Mouse (Mus musculus) hindbrain, embryonic 12.5 days (tissue): Measurements from ENCODE around the gene Itpkb. TPM values are rescaled to one million over a fixed set of nuclear protein-coding genes. Genes with fewer than 3 reads are reported as not detected.

Experiments
- ATAC-seq: fragments of 200-750 bp; cut with Nextera tagmentation; 2 replicates; pipeline ENCODE4 v1.8.0; 2017; ENCODE audit warnings: moderate TSS enrichment; ENCODE audit not compliant: low FRiP score
- H3K27ac ChIP-seq: fragments of 300-500 bp; sonication (generic); 2 replicates; pipeline ENCODE4 v1.5.1; 2016; ENCODE audit warnings: mild to moderate bottlenecking
- H3K27me3 ChIP-seq: fragments of 300-500 bp; sonication (generic); 2 replicates; pipeline ENCODE4 v1.6.1; 2016; ENCODE audit warnings: mild to moderate bottlenecking
- H3K36me3 ChIP-seq: fragments of 300-500 bp; sonication (generic); 2 replicates; pipeline ENCODE4 v1.6.1; 2016; ENCODE audit warnings: mild to moderate bottlenecking
- H3K4me1 ChIP-seq: fragments of 300-500 bp; sonication (generic); 2 replicates; pipeline ENCODE4 v1.6.1; 2016
- H3K4me2 ChIP-seq: fragments of 300-500 bp; sonication (generic); replicated peaks from 2 replicates; pipeline ENCODE4 v1.6.1; 2016; ENCODE audit warnings: mild to moderate bottlenecking
- H3K4me3 ChIP-seq: fragments of 300-500 bp; sonication (generic); 2 replicates; pipeline ENCODE4 v1.5.1; 2016; ENCODE audit warnings: mild to moderate bottlenecking
- H3K9ac ChIP-seq: fragments of 300-500 bp; sonication (generic); 2 replicates; pipeline ENCODE4 v1.6.1; 2016; ENCODE audit warnings: mild to moderate bottlenecking, moderate library complexity
- H3K9me3 ChIP-seq: fragments of 300-500 bp; sonication (generic); replicated peaks from 2 replicates; pipeline ENCODE4 v1.6.1; 2016; ENCODE audit warnings: mild to moderate bottlenecking
- WGBS: fragments of 180-500 bp; shearing (Covaris S2); methylation state at CpG from one replicate; pipeline ENCODE4 v1.1.7; 2016; 5-methylcytosine and 5-hydroxymethylcytosine counted together
- polyA plus RNA-seq: library from polyadenylated mRNA; unstranded; fragments of >200 nt; fragmentation: Nextera tagmentation; extraction: Ambion mirVana; gene quantifications from 2 replicates; pipeline ENCODE4 v1.2.1, GENCODE M21; 2016

Itpkb gene
- polyA plus RNA-seq, 1 experiment from 2014 or later, result 8.3 TPM

DNA sequence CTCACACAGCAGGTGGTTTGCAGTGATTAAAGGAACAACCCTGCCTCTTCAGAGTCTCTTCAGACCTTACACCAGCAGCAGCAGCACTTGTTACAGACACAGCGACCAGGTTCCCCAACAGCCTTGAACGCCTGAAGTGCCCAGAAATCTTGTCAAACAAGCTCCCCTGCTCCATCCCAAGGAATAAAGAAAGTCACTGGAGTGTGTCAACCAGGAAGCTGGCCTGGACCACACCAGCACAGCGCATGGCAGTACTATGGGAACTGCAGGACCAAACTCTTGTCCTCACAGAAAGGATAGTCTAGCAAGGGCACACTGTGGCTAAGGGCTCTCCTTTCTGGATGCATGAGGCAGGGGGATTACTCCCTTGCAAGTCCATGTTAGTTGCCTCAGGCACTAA, 114.1 kb downstream of the Itpkb start:
- Histone ChIP-seq H3K4me2 (no peak overlapping the region), H3K27ac (no peak overlapping the region), H3K4me1 (no peaks in the 10 kb centered on the region), H3K27me3 (no peaks in the 10 kb centered on the region), H3K9ac (no peak overlapping the region), H3K9me3 (no peaks in the 10 kb centered on the region), H3K36me3 (no peaks in the 10 kb centered on the region), H3K4me3 (no peak overlapping the region)
- WGBS, result 55% methylated on average over 3 of the region's 3 CpGs
- ATAC-seq, result no peak

- no peak for ATAC-seq
- 89% methylated on average over 2 of the region's 2 CpGs for WGBS
- Histone ChIP-seq H3K4me2 (no peak overlapping the region), H3K36me3 (no peaks in the 10 kb centered on the region), H3K9me3 (no peaks in the 10 kb centered on the region), H3K27ac (no peak overlapping the region), H3K27me3 (no peaks in the 10 kb centered on the region), H3K9ac (no peak overlapping the region), H3K4me3 (no peak overlapping the region), H3K4me1 (no peaks in the 10 kb centered on the region)
Observed at GRCm38 (mm10) chr1:180449641-180450040, 119.4 kb downstream of the Itpkb start.

DNA sequence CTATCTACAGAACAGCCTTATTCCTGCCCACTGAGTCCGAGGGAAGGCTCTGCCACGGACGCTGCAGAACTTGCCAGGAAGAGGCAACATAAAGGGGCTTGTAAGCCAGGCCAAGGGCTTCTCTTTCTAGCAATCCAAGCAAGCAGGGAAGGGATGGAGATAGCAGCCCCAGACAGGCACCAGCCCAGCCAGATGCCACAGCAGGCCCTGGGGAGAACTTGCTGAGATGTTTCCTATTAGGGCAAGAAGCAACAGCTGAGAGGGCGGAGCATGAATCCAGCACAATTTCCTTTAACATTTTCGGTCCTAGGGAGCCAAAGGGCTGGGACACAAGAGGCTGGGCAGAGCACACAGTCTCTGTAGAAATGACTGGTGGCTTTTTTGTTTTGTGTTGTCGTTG, 128.0 kb downstream of the Itpkb start:
- H3K4me1 ChIP-seq, result peaks cover 17% of the 10 kb centered on the region
- H3K9me3 ChIP-seq, result no peaks in the 10 kb centered on the region
- no peaks in the 10 kb centered on the region for H3K27me3 ChIP-seq
- H3K9ac ChIP-seq, result no peak overlapping the region
- ATAC-seq, result no peak
- H3K36me3 ChIP-seq, result no peaks in the 10 kb centered on the region
- 61% methylated on average over 6 of the region's 6 CpGs for WGBS
- no peak overlapping the region for H3K4me3 ChIP-seq
- H3K4me2 ChIP-seq, result no peak overlapping the region
- 0 out of 2 replicates have a peak overlapping the region, but pooled peaks have one; percentile 52 for H3K27ac ChIP-seq

DNA sequence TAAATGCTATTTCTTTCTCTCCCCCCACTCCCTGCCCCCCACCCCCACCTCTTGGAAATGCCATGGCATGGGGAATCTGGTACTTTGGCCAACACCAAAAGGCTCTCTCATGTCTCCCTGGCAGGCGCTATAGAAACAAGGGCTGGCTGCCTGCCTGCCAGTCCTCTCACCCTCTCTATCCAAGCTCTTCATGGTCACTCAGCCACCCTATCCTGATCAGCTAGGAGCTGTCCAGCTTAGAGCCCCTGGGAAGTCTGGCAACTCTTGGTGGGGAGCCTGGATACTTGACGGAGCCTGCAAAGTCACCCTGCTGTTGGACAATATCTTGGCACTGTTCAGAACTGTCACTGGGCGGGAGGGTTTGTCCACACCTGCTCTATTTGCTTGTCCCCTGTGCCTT, 128.4 kb downstream of the Itpkb start:
- 69% methylated on average over 3 of the region's 3 CpGs for WGBS

GRCm38 (mm10) chr1:180460721-180461120, 130.4 kb downstream of the Itpkb start:
- 55% methylated on average over 5 of the region's 5 CpGs for WGBS
- H3K9ac ChIP-seq, result no peak overlapping the region
- no peak for ATAC-seq
- no peak overlapping the region for H3K27ac ChIP-seq
- peaks cover 17% of the 10 kb centered on the region for H3K4me1 ChIP-seq
- no peaks in the 10 kb centered on the region for H3K27me3 ChIP-seq
- H3K36me3 ChIP-seq, result no peaks in the 10 kb centered on the region
- no peak overlapping the region for H3K4me3 ChIP-seq
- no peak overlapping the region for H3K4me2 ChIP-seq
- no peaks in the 10 kb centered on the region for H3K9me3 ChIP-seq

More for the DNA sequence above, 128.4 kb downstream of the Itpkb start:
- Histone ChIP-seq H3K4me3 (no peak overlapping the region), H3K27ac (no peak overlapping the region), H3K36me3 (no peaks in the 10 kb centered on the region), H3K9me3 (no peaks in the 10 kb centered on the region), H3K4me2 (no peak overlapping the region), H3K9ac (no peak overlapping the region), H3K27me3 (no peaks in the 10 kb centered on the region), H3K4me1 (peaks cover 17% of the 10 kb centered on the region)
- no peak for ATAC-seq

DNA sequence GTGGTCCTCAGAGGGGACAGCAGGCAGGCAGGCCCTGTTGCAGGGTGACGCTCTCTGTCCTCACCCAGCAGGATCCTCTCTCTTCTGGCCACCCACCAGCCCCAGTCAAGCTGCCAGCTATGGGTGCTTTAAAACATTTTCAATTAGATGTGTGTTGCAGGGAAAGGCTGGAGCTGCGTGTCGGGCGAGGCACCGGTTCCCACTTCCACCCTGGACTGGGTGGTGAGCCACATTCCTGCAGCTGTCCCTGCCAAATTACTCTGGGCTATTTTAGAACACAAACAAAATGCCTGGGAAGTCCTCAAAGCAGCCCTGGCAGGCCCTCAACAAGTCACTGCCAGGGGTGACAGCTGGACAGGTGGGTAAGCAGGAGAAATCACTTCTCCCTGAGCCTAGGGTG, 132.1 kb downstream of the Itpkb start:
- Histone ChIP-seq H3K9ac (no peak overlapping the region), H3K4me2 (no peak overlapping the region), H3K4me3 (no peak overlapping the region), H3K4me1 (peaks cover 17% of the 10 kb centered on the region), H3K36me3 (no peaks in the 10 kb centered on the region), H3K27me3 (no peaks in the 10 kb centered on the region), H3K27ac (no peak overlapping the region), H3K9me3 (no peaks in the 10 kb centered on the region)
- 91% methylated on average over 5 of the region's 5 CpGs for WGBS
- no peak for ATAC-seq

- H3K27me3 ChIP-seq, result no peaks in the 10 kb centered on the region
- no peak for ATAC-seq
- no peak overlapping the region for H3K4me2 ChIP-seq
- H3K27ac ChIP-seq, result no peak overlapping the region
- no peak overlapping the region for H3K9ac ChIP-seq
- no peaks in the 10 kb centered on the region for H3K36me3 ChIP-seq
- H3K4me1 ChIP-seq, result peaks cover 11% of the 10 kb centered on the region
- H3K4me3 ChIP-seq, result no peak overlapping the region
- H3K9me3 ChIP-seq, result no peaks in the 10 kb centered on the region
- 90% methylated on average over 5 of the region's 5 CpGs for WGBS
Observed at GRCm38 (mm10) chr1:180462983-180463475, 132.7 kb downstream of the Itpkb start.

DNA sequence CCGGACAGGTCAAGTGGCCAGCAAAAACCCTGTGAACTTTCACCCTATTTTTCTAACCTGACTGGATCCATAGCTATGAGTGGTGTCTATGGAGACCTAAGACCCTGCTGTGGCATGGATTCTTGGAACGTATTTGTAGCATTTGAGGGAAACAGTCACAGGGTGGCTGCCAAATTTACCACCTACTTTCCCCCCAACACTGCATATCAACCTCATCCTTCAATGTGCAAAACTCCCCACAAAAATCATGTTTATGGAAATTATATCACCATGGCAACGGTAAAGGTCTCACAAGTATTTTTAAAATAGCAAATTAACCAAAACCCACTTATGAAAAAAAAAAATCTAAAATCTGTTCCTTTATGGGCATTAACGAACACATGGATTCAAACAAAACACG, 134.1 kb downstream of the Itpkb start:
- ATAC-seq, result no peak
- no peak overlapping the region for H3K4me2 ChIP-seq
- 74% methylated on average over 5 of the region's 5 CpGs for WGBS
- H3K9ac ChIP-seq, result no peak overlapping the region
- H3K9me3 ChIP-seq, result no peaks in the 10 kb centered on the region
- H3K27ac ChIP-seq, result no peak overlapping the region
- H3K36me3 ChIP-seq, result no peaks in the 10 kb centered on the region
- H3K4me1 ChIP-seq, result no peaks in the 10 kb centered on the region
- no peaks in the 10 kb centered on the region for H3K27me3 ChIP-seq
- no peak overlapping the region for H3K4me3 ChIP-seq

DNA sequence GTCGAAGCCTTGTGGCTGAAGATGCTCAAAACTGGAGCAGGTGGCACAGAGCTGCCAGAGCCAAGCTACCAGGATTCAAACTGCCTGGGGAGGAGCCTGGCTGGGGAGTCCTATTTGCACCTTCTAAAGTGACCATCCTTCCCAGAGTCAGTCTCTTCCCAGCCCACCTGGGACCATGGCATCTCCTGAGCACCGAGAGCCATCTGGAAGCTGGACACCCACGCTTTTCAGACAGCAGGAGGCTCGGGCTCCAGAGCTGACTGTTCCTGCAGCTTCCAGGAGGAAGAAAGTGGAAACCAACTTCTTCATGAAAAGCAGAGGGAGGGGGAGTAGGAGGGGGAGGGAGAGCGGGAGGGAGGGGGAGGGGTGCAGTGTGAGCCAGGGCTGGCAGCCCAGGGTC, 135.3 kb downstream of the Itpkb start:
- H3K4me2 ChIP-seq, result no peak overlapping the region
- H3K9me3 ChIP-seq, result no peaks in the 10 kb centered on the region
- no peaks in the 10 kb centered on the region for H3K4me1 ChIP-seq
- no peak for ATAC-seq
- H3K9ac ChIP-seq, result no peak overlapping the region
- 64% methylated on average over 5 of the region's 5 CpGs for WGBS
- H3K4me3 ChIP-seq, result no peak overlapping the region
- no peak overlapping the region for H3K27ac ChIP-seq
- no peaks in the 10 kb centered on the region for H3K27me3 ChIP-seq
- no peaks in the 10 kb centered on the region for H3K36me3 ChIP-seq

GRCm38 (mm10) chr1:180468004-180468403, 137.7 kb downstream of the Itpkb start:
- ATAC-seq, result no peak
- Histone ChIP-seq H3K27ac (no peak overlapping the region), H3K4me2 (no peak overlapping the region), H3K36me3 (no peaks in the 10 kb centered on the region), H3K27me3 (no peaks in the 10 kb centered on the region), H3K9ac (no peak overlapping the region), H3K9me3 (no peaks in the 10 kb centered on the region), H3K4me3 (no peak overlapping the region), H3K4me1 (no peaks in the 10 kb centered on the region)
- 90% methylated on average over 4 of the region's 4 CpGs for WGBS

- H3K27me3 ChIP-seq, result no peaks in the 10 kb centered on the region
- no peak for ATAC-seq
- no peaks in the 10 kb centered on the region for H3K4me1 ChIP-seq
- no peaks in the 10 kb centered on the region for H3K9me3 ChIP-seq
- no peak overlapping the region for H3K27ac ChIP-seq
- no peak overlapping the region for H3K9ac ChIP-seq
- H3K4me3 ChIP-seq, result no peak overlapping the region
- no peaks in the 10 kb centered on the region for H3K36me3 ChIP-seq
- no peak overlapping the region for H3K4me2 ChIP-seq
Observed at GRCm38 (mm10) chr1:180473566-180473965, 143.3 kb downstream of the Itpkb start.
